8 mouse cellular contexts compared by ENCODE assay signal in genomic region chr6:89553012-89553704, GRCm38 (mm10). TPM values are rescaled to one million over a fixed set of nuclear protein-coding genes. Genes with fewer than 3 reads are reported as not detected.
DNase-seq lines count a peak whose midpoint lies in the region; ATAC-seq and TF ChIP-seq lines count a peak whose summit lies in the region.

No protein-coding gene starts in this region.

- CTCF ChIA-PET in Patski (lab: Charles Lee) = interaction anchor here (0.6 to 2.8 kb wide), 12 partner anchors 10 to 628 kb away, joined by 3 to 9 read pairs (median 4); partner anchors contain the start of gene Plxna1

- peak; percentile 95 for TF ChIP-seq CTCF in Patski (IDR thresholded peaks at IDR 0.05)
- peak; percentile 97 for TF ChIP-seq CTCF in hindbrain, postnatal 0 days (IDR thresholded peaks at IDR 0.05; ENCODE audit: low read depth)

- in situ Hi-C loops in Patski (cut with MboI; ENCODE audit: low pct_unique_long_range_greater_than_20kb) = loop anchor here (5.0 to 10.0 kb wide), 3 partner anchors 191 to 518 kb away; partner anchors contain the start of gene Plxna1

- no peak overlapping the region for H3K4me3 ChIP-seq in hindbrain, postnatal 0 days (ENCODE audit: low read length)

- no peak overlapping the region for H3K27ac ChIP-seq in hindbrain, postnatal 0 days

- H3K9ac ChIP-seq in hindbrain, postnatal 0 days (replicated peaks; ENCODE audit: low read length) = no peak overlapping the region

- POLR2A ChIA-PET in Patski (lab: Charles Lee) = no interaction called here

- H3K4me2 ChIP-seq in hindbrain, postnatal 0 days (ENCODE audit: low read depth, low read length) = no peak overlapping the region

- H3K9me3 ChIP-seq in hindbrain, postnatal 0 days (ENCODE audit: low read length) = no peaks in the 10 kb centered on the region

- 0 out of 2 replicates have a peak, but pooled peaks cover 4% of the 10 kb centered on the region for H3K36me3 ChIP-seq in hindbrain, postnatal 0 days (ENCODE audit: insufficient read depth, low read length)

- 3% methylated on average over 4 of the region's 4 CpGs for WGBS in hindbrain, postnatal 0 days

- peak; percentile 33 for DNase-seq in Patski (ENCODE audit: low read depth, low spot score)
- DNase-seq in cerebellum, adult 9-11 months = peak; percentile 78
- peak; percentile 72 to 79 for DNase-seq in frontal cortex, postnatal 25 days (ENCODE audit: low spot score in 2 of 2)
- DNase-seq in hindbrain, postnatal 0 days (ENCODE audit: low spot score) = peak; percentile 90
- DNase-seq in left cerebral cortex, adult 18-20 months (ENCODE audit: low spot score in 2 of 2) = peak; percentile 83 to 86
- DNase-seq in mesoderm, embryonic 11.5 days (ENCODE audit: low read depth, low spot score) = peak; percentile 82
- DNase-seq in skeletal muscle tissue, adult 2 months (ENCODE audit: low read depth, low spot score) = peak; percentile 46

- no peaks in the 10 kb centered on the region for H3K4me1 ChIP-seq in hindbrain, postnatal 0 days (ENCODE audit: insufficient read depth, low read length)

- no peak for ATAC-seq in Patski
- ATAC-seq in hindbrain, postnatal 0 days = peak; percentile 86
- no peak for ATAC-seq in erythroblast, adult 5-6 weeks (replicated peaks; ENCODE audit: low FRiP score, poor library complexity, severe bottlenecking)

- no peaks in the 10 kb centered on the region for H3K27me3 ChIP-seq in Patski
- no peaks in the 10 kb centered on the region for H3K27me3 ChIP-seq in hindbrain, postnatal 0 days (ENCODE audit: insufficient read depth, low read length)

RNA-seq across cellular contexts. Expression of gene Chchd6, which starts 42.3 kb away (rescaled TPM):
- 53.2 TPM for polyA plus RNA-seq in Patski (2021)
- 102 and 105 TPM in 2 replicates for total RNA-seq in hindbrain, postnatal 0 days (2014; rRNA removed)
- polyA plus RNA-seq in hindbrain, postnatal 0 days (2015; fragmentation: Nextera tagmentation; extraction: Ambion mirVana) = 165 and 180 TPM in 2 replicates
- total RNA-seq in left cerebral cortex, adult 18-20 months (2021) = 10 to 100 TPM; 83.4 to 84.9 TPM
- 3.8 TPM in 1 of 2 replicates, not detected in the other for total RNA-seq in erythroblast, adult 5-6 weeks (2015; ENCODE audit: low replicate concordance)
- 1.7 TPM in 1 of 2 replicates, not detected in the other for total RNA-seq in erythroblast, adult 5-6 weeks (2017; ENCODE audit: low replicate concordance)

Comparison
In these comparisons a context has a peak if more than half of its experiments do, and no peak if none do; other contexts are left out.
1. DNase-seq: peak in every context shown above with its lines; median percentile 90 in hindbrain, postnatal 0 days; 84 in left cerebral cortex, adult 18-20 months; 82 in mesoderm, embryonic 11.5 days; 78 in cerebellum, adult 9-11 months; 76 in frontal cortex, postnatal 25 days; 46 in skeletal muscle tissue, adult 2 months; 33 in Patski.
2. RNA of gene Chchd6, which starts 42.3 kb away (total RNA-seq): 102 to 105 TPM in hindbrain, postnatal 0 days and 83.4 to 84.9 TPM in left cerebral cortex, adult 18-20 months; 1.7 to 3.8 TPM in erythroblast, adult 5-6 weeks; every median in the first group is over 10 times any median in the second.